Mouse (Mus musculus) adipocyte (in vitro differentiated cells): ENCODE measurements around the gene Sec14l3.
"Not testable (repeated sequence)": the region's sequence is repeated elsewhere in the genome, so short reads cannot be mapped to it uniquely, and the experiment has no call there.

ENCODE experiments used
- DNase-seq: peaks from one replicate; pipeline ENCODE4 v3.0.0-alpha.2; 2016; ENCODE audit warnings: low spot score

Sec14l3 gene

DNA sequence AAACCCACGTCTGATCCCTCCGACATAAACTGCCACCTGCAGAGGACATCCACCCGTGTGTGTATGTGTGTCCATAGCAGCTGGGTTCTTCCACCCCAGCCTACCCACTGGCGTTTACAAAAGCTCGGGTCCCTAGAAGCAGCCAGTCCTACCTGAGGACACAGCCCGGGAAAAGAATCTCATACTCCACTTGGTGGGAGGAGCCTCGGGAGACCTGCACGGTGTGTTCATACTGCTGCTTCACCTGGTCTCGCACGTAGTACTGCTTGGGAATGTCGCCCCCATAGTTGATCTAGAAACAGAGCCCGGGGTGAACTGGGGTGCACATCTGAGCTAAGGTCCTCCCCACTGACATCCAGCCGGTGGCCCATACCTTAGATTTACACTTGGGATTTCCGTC, 38.9 kb downstream of the Sec14l3 start:
- no peak for DNase-seq

DNA sequence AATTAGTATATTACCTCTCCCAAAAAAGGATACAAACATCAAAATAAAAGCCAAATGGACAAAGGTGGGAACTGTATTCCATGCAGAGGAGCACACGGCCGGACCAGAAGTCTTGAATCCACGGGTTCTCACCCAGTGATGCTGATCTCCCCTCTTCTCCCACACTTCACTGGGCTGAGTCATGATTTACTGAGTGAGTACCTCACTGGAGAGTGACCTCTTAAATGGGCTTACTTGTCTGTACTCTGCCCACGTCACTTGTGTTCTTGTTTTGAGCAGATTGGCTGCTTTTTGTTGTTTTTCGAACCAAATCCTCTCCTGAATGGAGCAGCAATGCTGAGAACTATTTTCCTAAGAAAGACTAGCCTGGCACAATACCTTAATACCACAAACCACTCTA, 40.3 kb downstream of the Sec14l3 start:
- DNase-seq, result no peak

DNA sequence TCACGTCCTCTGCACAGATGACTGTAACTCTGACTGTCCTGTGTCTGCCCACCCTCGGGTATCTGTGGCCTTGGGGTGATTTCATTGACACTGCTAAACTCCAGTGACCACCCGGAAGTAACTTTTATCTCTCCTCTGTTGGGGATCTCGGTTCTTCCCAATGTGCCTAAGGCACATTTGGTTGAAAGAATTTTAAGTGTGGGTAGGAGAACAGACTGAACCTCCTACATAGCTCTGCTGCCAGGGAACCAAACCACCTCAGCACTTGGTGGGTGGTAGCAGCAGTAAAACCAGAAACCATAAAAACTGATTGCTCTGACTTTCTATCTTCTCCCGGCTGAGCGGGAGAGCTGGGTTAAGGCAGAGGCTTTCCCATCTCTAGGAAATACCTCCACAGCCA, 40.8 kb downstream of the Sec14l3 start:
- no peak for DNase-seq

DNA sequence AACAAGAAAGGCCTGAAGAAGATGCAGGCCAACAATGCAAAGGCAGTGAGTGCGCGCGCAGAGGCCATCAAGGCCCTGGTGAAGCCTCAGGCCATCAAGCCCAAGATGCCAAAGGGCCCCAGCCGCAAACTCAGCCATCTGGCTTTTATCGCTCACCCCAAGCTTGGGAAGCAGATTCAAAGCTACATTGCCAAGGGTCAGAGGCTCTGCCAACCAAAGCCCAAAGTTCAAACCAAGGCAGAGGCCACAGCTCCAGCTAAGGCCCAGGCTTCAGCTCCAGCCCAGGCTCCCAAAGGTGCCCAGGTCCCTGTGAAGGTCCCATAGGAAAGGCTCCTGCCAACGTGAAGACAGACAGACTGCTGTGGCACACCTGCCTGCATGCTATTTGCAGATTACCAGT, 43.3 kb downstream of the Sec14l3 start:
- peak; percentile 37 for DNase-seq

DNA sequence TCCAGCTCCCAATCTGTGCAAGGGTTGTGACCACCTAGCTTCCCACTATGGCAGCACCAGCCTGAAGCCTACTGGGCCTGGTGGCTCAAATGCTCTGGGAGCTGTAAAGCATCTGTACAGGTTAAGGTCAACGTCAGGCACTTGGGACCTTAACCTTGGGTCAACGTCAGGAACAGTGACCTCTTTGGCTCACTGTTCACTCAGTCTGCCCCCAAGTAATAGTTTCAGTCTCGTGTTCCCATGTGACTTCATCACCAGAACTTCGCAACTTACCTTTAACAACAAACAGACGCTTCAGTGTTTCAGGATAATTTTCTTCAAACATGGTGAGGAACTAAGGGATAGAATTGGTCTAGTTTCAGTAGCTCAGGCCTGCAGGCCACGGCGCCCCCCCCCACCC, 44.0 kb downstream of the Sec14l3 start:
- DNase-seq, result no peak

DNA sequence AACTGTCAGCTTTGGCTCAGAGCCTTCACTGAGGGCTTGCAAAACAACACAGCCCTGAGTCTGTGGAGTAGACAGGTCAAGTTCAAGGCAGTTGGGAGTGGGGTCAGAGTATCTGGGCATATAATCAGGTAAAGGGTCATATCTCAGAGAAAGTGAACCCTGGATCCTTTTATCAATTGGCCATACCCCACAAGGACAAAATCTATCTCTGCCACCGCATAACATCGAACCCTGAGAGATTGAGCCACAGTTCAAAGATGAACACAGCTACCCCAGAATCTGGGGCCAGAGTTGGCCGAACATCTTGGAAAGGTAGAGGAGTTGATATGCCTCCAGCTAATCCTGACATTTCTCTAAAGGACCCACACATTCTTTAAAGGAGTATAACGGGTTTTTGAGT, 47.4 kb downstream of the Sec14l3 start:
- DNase-seq, result no peak

DNA sequence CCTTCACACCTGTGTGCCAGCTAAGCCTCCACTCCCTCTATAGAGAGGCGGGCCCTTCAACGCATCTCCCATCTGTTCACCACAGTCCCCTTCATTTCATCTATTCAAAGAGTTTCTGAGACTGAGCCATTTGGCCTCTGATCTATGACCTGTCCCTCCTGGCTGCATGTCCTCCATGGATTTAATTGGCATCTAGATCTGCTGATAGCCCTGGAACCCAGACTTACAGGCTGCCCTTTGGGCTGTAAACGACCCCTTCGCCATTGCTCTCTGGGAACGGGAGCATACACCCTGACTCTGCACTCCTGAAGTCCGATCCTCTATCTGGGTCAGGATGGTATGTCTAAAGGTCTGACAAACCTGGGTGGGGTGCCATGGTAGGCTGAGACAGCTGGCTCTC, 48.2 kb downstream of the Sec14l3 start:
- DNase-seq, result no peak

DNA sequence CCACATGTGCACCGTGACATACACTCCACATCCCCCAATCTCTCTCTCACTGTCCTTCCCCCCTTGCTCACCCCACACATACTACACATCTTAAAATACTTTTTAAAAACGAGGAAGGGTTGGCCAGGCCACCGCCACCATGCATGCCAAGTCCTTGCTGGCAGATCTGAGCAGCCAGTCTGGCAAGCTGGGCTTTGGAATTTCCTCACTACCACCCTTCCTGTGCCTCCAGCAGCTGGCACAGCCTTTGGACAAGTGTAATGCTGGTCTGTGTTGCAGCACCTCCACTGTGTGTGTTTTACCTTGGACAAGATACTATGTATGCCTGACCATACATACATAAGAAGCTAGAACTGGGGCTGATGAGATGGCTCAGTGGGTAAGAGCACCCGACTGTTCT, 48.9 kb downstream of the Sec14l3 start:
- peak; percentile 35 for DNase-seq

DNA sequence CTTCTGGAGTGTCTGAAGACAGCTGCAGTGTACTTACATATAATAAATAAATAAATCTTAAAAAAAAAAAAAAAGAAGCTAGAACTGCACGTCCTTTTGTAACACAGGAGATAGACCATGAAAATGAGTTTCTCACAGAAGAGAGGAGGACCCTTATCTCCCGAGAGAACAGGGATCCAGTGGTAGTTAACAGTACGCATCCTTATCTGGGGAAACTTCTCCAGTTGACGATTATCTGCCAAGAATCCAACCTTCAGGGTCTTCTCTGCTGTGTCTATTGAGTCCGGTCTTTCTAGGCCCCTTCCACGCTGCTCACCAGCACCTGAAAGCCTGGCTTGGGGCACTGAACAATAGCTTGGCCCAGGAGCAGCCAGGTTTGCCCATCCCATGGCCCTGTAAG, 49.3 kb downstream of the Sec14l3 start:
- no peak for DNase-seq

DNA sequence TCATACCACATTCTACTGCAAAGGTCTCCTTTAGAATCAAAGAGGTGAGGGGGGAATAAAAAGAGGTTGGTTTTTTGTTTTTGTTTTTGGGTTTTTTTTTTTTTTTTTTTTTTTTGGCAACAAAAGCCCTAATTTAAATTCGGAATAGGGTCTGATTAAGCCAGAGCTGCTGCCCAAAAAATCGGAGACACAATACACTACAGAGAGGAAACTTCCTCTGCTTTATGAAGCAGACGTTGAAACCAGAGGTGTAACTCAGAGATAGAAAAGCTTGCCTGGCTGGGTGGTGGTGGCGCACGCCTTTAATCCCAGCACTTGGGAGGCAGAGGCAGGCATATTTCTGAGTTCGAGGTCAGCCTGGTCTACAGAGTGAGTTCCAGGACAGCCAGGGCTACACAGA, 49.9 kb downstream of the Sec14l3 start:
- DNase-seq, result not testable (repeated sequence)

DNA sequence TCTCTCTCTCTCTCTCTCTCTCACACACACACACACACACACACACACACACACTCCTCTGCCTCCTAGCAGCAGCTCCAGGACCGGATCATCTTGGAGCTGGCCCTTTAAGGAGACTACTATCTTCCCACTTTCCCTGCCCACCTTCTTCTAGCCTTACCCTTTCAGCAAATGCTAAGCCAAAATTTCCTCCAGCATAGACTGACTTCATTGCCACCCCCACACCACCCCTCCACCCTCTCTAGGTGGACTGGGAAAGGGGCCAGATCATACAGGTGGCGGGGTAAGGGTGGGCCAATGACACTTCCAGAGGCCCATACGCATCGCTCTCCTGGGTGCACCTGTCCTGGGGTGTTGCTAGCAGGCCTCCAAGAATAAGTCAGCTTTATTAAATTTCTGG, 50.8 kb downstream of the Sec14l3 start:
- DNase-seq, result no peak

DNA sequence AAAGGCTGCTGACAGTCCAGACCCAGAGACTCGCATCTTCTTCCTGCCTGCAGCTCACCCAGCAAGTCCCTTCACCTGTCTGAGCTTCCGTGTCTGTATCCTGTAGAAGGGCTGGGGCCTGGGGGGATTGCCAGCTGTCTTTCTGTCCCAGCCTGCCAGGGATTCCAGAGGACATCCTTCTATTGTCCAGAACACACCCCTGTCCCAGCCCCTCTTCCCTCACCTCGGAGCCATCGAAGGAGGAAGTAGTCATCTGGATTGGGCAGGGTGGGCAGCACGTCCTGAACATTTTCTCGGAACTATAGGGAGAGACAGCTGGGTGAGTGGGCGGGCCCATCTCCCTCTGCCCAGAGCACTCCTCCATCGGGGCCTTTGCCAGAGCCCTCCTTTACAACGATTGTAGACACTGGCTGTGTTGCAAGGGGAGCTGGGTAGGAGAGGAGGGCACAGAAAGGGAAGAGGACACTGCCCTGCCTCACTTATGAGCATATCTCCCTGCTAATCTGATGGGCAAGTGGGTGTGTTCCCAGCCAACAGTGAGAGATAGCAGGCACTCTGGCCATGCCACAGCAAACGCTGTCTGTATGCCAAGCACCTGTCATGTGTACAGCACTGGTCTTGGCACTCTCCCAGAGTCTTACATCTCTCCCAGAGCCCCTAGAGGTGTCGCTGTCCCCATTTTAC, 52.0 kb downstream of the Sec14l3 start:
- DNase-seq, result no peak

DNA sequence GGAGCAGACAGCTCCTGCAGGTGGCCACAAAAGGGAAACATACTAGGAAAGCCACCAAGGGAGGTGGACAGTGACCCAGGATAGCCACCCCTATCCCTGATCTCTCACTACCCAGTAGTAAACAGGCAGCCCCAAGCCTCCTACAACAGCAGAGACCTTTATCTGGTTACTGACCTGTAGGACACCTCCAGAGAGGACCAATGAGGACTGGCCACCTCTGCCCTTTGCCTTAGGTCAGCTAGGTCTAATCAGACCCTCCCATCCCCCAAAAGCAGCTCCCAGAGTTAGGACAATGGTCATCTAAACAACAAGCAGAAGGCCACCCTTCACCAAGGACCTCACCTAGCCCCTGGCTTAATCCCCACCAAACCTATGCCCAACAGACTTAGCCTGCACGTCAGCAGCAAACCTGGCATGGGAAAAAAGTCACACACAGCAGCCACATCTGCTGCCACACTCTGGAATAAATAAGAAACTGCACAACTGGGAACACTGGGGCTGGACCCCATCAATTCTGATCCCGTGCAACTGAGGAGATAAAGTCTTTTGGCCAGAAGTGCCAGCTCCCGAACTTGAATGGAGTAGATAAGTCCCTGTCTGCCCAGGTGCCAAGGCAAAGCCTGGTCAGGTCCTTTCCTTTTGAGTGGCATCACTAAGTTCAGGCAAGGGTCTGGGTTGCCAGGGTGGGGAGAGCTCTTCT, 52.9 kb downstream of the Sec14l3 start:
- DNase-seq, result no peak

DNA sequence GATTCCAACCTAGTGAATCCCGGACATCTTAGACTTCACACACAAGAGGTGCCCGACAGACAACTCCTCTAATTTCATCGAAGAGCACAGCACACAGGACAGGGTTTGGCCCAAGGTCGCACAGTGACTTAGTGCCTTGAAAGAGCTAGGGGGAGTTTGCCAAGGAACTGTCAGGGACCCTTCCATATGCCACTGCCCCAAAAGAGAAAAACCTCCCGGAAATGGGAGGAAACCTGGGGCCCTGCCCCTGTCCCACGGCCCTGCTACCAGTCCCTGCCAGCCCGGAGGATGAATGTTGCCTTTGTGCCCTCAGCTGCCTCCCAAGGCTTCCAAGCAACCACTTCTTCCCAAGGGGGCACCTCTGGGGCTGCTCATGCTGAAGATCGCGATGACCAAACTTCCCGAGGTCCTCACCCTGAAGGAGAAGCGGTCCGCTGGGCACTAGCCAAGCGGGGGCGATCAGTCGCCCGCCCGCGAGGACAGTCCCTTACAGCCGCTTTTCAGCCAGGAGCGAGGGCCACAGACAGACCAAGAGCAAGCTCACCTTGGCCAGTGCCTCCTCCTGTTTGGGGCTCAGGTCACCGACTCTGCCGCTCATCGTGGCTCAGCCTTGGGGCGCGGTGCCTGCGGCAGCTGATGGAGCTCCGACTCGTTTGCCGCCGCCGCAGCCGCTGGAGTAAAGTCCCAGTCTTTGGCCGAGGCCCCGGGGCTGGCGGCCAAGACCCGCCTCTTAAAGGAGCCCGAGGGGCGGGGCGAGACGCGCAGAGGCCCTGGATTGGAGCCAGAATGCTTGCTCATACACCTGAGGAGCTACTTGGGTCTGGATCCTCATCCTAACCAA, 53.7 kb downstream of the Sec14l3 start:
- DNase-seq, result no peak

DNA sequence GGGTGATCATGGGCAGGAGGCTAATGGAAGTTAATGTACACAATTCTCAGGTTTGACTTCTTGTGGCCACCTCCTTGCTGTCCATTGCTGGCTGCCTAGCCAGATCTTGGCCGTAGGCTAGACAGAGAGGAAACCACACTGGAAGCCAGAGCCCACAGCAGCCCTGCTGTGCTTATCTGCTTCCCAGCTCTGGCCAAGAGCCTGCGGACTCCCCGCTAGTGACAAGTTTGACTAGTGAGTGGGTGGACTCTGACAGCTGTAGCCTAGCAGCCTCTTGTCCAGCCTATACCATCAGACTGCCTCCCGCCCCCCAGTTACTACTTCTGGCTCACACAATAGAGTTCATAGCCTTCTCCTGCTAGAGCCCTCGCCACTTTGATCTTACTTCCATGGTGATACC, 55.0 kb downstream of the Sec14l3 start:
- DNase-seq, result no peak

DNA sequence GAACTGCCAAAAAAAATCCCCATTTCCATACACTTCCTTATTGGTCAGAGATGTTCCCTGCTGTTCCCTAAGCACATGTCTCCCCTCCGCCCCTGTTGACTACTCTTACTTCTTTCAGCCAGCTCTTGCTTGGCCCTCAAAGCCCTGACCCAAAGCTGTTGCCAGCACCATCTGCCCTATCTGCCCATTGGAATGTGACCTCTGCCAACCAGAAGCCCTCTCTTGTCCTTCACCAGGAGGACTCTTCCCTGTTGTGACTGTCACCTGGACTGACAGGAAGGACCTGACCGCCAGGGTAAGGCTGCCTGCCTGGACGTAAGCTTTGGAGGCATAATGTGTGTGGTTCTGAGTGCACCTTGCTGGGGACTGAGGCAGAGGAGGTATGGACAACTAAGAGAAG, 57.0 kb downstream of the Sec14l3 start:
- DNase-seq, result no peak

DNA sequence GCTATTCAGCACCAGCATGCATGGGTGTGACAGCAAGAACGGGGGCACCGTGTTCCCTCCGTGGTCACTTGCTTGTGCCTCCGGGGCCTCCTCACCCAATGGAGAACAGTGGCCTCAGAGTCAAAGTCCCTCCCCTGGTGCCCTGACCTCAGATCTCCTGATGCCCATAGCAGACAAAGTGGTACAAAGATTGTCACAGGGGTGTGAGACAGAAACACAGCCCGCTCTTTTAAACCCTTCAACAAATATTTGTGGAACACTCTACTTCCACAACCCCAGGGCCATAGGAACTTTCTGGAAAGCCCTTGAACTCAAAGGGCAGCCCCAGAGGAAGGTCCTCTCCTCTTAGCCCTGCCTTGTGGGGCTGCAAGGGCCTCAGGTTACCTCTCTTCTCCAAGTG, 57.6 kb downstream of the Sec14l3 start:
- DNase-seq, result no peak

DNA sequence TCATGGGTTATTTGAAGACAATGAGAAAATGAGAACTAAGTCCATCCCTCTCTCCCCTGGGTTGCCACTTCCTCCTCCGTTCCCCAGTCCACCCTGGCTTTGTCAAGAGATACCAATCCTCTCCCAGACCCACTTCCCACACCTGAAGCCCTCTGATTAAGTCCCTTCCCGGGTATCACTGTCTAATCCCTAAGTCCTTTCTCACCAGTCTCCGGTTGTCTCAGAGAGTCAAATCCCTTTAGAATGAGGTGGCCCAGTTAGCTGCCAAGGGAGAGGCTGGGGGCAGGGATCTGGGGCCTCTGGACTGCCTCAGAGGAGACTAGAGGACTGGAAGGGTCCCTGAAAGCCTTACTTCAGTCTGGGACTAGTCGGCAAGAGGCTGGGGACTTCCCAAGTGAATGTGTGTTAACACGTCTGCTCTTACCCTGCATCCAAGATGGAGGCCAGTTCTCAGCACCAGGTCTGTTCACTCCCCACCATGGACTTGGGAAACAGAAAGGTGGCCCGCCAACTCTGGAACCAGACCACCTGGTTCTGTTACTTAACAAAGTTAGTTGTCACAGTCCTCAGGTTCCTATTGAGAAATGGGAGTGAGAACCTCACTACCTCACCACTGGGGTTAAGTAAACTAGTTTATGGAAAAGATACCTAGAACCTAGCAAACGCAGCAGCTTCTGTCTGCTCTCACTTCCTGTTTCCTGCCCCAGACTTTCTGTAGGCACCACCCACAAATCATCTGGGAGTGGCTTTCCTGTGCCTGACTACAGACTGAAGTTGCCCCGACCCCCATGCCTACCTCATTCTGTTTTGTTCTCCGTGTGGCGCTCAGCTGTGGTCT, 58.3 kb downstream of the Sec14l3 start, which contains the start of gene Sec14l2:
Sec14l2 (minus strand) TSS at position 674 of the 838 bp plus-strand sequence.
- no peak for DNase-seq

DNA sequence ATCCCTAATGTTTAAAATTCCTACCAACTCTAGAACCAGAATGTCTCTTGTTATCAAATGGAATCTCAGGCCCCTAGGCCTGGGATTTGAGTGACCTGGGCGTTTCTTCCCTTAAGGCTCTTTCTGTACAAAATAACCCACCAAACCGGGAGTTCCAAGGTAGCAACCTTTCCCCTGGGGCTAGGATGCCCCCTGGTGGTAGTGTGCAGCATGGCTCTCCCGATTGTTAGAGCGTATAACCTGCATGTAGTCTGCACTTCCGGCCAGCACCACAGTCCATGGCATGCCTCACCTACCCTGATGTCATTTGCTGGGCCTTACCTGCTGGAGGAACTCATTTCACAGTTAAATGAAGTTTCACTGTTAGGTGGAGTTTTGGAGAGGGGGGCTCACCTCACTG, 59.3 kb downstream of the Sec14l3 start:
- no peak for DNase-seq

DNA sequence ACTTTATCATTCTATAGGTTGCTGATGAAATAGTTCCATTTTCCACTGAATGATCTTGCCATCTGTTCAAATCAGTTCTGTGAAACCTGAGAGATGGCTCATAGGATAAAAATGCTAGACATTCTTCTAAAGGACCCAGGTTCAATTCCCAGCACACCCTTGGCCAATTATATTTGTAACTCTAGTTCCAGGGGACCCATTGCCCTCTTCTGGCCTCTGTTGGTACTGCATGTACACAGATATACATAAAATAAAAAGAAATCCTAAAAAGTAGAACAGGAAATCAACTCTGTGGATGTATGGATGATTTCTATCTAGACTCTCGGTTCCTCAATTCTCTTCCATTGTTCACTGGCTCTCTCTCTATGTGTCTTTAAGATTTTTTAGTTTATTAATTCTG, 62.4 kb downstream of the Sec14l3 start:
- DNase-seq, result no peak
